Mouse (Mus musculus) liver, embryonic 14.5 days (tissue): ENCODE measurements around the gene Cdh22.

Source experiments
- CTCF ChIP-seq: IDR thresholded peaks from 2 replicates; pipeline ENCODE4 v1.5.1; 2016; ENCODE audit warnings: antibody characterized with exemption, low read depth, control low read depth
- EP300 ChIP-seq: IDR thresholded peaks from 2 replicates; pipeline ENCODE4 v1.6.1; 2016; ENCODE audit warnings: antibody characterized with exemption, low read depth

DNA sequence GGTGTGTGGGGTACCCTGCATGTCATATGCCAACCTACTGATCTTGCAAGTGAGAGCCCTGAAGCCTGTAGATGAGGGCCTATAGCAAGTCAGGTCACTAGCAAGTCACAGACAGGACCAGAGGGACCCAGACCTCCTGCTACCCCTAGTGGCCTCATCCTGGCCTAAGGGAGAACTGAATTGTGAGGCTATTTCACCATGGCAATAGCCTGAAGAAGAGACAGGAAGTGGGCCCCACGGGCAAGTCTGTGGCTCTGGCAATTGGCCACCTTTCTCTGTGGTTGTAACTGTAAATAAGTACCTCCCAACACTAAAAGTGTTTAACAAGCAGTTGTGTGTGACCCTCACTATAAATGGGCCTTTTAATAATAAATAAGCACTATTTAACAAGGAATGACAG lies 16.2 kb upstream of the Cdh22 start:
- no peak for TF ChIP-seq EP300
- no peak for TF ChIP-seq CTCF
